Mouse (Mus musculus): ENCODE measurements around the gene Gsn.

DNA sequence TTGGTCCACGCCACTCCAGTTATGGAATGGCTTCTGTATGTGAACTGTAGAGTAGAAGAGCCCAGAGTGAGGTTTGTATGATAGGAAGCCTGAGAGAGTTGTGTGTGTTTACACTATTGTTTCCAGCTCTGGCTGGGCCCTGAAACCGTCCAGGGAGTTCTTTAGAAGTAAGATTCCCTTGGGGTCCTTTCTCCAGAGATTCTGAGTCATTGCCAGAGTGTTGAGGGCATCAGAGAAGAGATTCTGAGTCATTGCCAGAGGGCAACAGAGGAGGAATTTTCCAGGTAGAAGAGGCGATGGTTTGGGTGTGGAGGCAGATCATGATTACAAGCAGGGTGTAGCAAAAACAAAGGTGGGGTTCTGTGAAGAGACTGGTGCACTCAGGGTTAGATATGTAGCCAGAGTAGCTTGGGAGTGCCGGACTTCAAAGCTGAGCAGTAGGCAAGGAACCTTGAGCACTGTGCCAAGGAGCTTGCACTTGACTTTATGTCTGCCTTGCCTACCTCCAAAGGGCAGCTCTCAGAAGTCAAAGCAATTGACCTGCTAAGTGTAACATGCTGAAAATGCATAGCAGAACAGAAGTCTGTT lies 53.8 kb downstream of the Gsn start:
- TF ChIP-seq CTCF (IDR thresholded peaks at IDR 0.05; ENCODE audit: extremely low read depth, insufficient read depth, insufficient read length, insufficient replicate concordance) (no peak), POLR2A (IDR thresholded peaks at IDR 0.05; ENCODE audit: low read depth, low read length) (no peak)
